Mouse (Mus musculus): ENCODE data around the gene Caap1. TPM values are rescaled to one million over a fixed set of nuclear protein-coding genes. Genes with fewer than 3 reads are reported as not detected.

Caap1 gene
- polyA plus RNA-seq, 1 experiment from 2014 or later: 35.4 TPM

DNA sequence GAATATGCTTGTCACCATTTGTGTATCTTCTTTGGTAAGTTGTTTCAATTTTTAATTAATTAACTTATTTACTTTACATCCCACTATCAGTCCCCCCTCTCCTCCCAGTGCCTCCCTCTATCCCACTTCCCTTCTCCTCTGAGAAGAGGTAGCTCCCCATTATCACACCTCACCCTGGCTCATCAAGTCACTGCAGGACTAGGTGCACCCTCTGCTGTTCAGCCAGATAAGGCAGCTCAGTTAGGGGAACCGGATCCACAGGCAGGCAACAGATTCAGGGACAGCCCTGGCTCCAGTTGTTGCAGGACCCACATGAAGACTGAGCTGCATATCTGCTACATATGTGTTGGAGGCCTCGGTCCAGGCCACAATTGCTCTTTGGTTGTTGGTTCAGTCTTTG is 97.2 kb downstream of the Caap1 start:
- Histone ChIP-seq H3K36me3 (replicated peaks) (peaks cover 18% of the 10 kb centered on the region), H3K27ac (no peak overlapping the region), H3K4me2 (no peak overlapping the region), H3K9me3 (no peaks in the 10 kb centered on the region), H3K9ac (no peak overlapping the region), H3K4me3 (replicated peaks) (no peak overlapping the region), H3K4me1 (no peaks in the 10 kb centered on the region), H3K27me3 (no peaks in the 10 kb centered on the region)
- WGBS: 88% methylated on average over 2 of the region's 2 CpGs
- no peak for ATAC-seq (ENCODE audit: low FRiP score)

DNA sequence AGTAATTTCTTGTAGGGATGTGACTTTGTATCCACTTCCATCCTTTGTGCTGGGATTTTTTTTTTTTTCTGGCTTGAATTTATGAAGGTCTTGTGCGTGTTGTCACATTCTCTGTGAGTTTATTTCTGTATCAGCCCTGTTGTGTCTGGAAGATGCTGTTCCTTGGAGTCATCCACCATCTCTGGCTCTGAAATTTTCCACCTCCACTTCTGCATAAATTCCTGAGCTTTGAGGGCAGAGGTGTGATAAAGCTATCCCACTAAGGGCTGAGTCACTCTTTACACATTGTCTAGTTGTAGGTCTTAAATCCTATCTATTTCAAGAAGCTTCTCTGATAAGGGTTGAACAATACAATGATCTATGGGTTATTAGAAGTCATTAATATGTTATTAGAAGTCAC is 101.7 kb downstream of the Caap1 start:
- Histone ChIP-seq H3K27me3 (no peaks in the 10 kb centered on the region), H3K4me1 (no peaks in the 10 kb centered on the region), H3K4me2 (no peak overlapping the region), H3K4me3 (replicated peaks) (no peak overlapping the region), H3K36me3 (replicated peaks) (0 out of 2 replicates have a peak, but pooled peaks cover 3% of the 10 kb centered on the region), H3K27ac (no peak overlapping the region), H3K9ac (no peak overlapping the region), H3K9me3 (no peaks in the 10 kb centered on the region)
- whole genome bisulfite sequencing: 80% methylated on average over 1 of the region's 1 CpGs
- no peak for ATAC-seq (ENCODE audit: low FRiP score)

Other genes starting within 250 kb of the Caap1 start
- 0.55 and 1.4 TPM in 2 replicates for gene Gm10306, start 250 bp downstream of the Caap1 start, polyA plus RNA-seq (2016; fragmentation: Nextera tagmentation; extraction: Ambion mirVana)
- gene Plaa, start 46.4 kb upstream of the Caap1 start, polyA plus RNA-seq (2016; fragmentation: Nextera tagmentation; extraction: Ambion mirVana): 98.6 TPM in 2 replicates
- gene Ift74, start 57.7 kb upstream of the Caap1 start, polyA plus RNA-seq (2016; fragmentation: Nextera tagmentation; extraction: Ambion mirVana): 64.0 and 66.0 TPM in 2 replicates
- 0.90 and 1.1 TPM in 2 replicates for gene Lrrc19, start 93.3 kb upstream of the Caap1 start, polyA plus RNA-seq (2016; fragmentation: Nextera tagmentation; extraction: Ambion mirVana)
- 6.0 and 6.8 TPM in 2 replicates for gene Tek, start 182.5 kb upstream of the Caap1 start, polyA plus RNA-seq (2016; fragmentation: Nextera tagmentation; extraction: Ambion mirVana)

Data from forebrain, embryonic 12.5 days (tissue).